Mouse (Mus musculus) adrenal gland, postnatal 14 days (tissue): ENCODE measurements at regions not wholly inside any gene's neighbourhood (a gene's known extent, or its start where the extent isn't known, plus 50 kb on each side); places are given as distances from the start of the nearest gene placed in this dataset.

ENCODE experiments used
- DNase-seq: peaks from one replicate; pipeline ENCODE4 v3.0.0; 2021; ENCODE audit warnings: mixed read lengths

- DNase-seq: no peak
These were observed 277.6 kb upstream of the Smim15 start for GRCm38 (mm10) chr13:107766397-107767261.

GRCm38 (mm10) chr13:107763911-107764310, 280.3 kb upstream of the Smim15 start:
- no peak for DNase-seq

GRCm38 (mm10) chr13:107760511-107760910, 283.7 kb upstream of the Smim15 start:
- DNase-seq: no peak

- DNase-seq: no peak
These were observed 285.7 kb upstream of the Smim15 start for GRCm38 (mm10) chr13:107758327-107759095.

GRCm38 (mm10) chr13:107752745-107753144, 291.5 kb upstream of the Smim15 start:
- no peak for DNase-seq

- DNase-seq: no peak
These were observed 300.6 kb upstream of the Smim15 start for GRCm38 (mm10) chr13:107743464-107744218.

- DNase-seq: peak; percentile 35
These were observed 307.7 kb upstream of the Smim15 start for GRCm38 (mm10) chr13:107736581-107736980.

GRCm38 (mm10) chr13:107734161-107734905, 309.9 kb upstream of the Smim15 start:
- DNase-seq: no peak

- DNase-seq: peak; percentile 20
These were observed 313.3 kb upstream of the Smim15 start for GRCm38 (mm10) chr13:107730976-107731375.

- DNase-seq: no peak
These were observed 317.8 kb upstream of the Smim15 start for GRCm38 (mm10) chr13:107726491-107726890.

GRCm38 (mm10) chr13:107721901-107722300, 322.3 kb upstream of the Smim15 start:
- no peak for DNase-seq

GRCm38 (mm10) chr13:107720874-107721574, 323.2 kb upstream of the Smim15 start:
- DNase-seq: no peak

- DNase-seq: no peak
These were observed 325.1 kb upstream of the Smim15 start for GRCm38 (mm10) chr13:107718973-107719620.

- no peak for DNase-seq
These were observed 328.6 kb upstream of the Smim15 start for GRCm38 (mm10) chr13:107715616-107716015.

GRCm38 (mm10) chr13:107714001-107714400, 330.2 kb upstream of the Smim15 start:
- peak; percentile 77 for DNase-seq

GRCm38 (mm10) chr13:107711341-107711994, 332.8 kb upstream of the Smim15 start:
- no peak for DNase-seq

GRCm38 (mm10) chr13:107710368-107710767, 333.9 kb upstream of the Smim15 start:
- DNase-seq: no peak

GRCm38 (mm10) chr13:107709828-107710227, 334.4 kb upstream of the Smim15 start:
- no peak for DNase-seq

GRCm38 (mm10) chr13:107703736-107704135, 340.5 kb upstream of the Smim15 start:
- no peak for DNase-seq
